Mouse (Mus musculus) layer of hippocampus, postnatal 14 days (tissue): ENCODE measurements at regions not wholly inside any gene's neighbourhood (a gene's known extent, or its start where the extent isn't known, plus 50 kb on each side); places are given as distances from the start of the nearest gene placed in this dataset.

ENCODE experiments used
- DNase-seq, 2 experiments: peaks; one replicate each; pipeline ENCODE4 v3.0.0; 2021 to 2022; ENCODE audit warnings: low spot score in 2 of 2, mixed read lengths in 1 of 2

DNA sequence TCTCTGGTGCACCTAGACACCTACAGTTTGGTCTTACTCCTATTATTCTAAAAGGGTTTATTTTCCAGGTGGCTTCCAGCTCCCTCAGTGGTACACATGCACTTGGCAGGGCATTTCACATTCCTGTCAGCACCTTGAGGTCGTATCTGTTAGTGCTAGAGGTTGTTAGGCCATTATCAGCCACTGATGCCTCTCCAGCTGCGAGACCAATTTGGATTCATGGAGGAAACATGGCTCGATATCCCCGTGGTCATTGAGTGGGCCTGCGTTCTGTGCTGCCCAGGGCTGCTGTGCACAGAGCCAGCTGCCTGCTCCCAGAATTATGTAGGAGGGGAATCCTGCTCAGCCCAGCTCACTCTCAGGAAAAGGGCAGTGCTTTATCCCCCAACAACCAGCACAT lies 60.1 kb upstream of the Irx1 start:
- no peak for DNase-seq

GRCm38 (mm10) chr13:72043930-72044470 lies 80.5 kb upstream of the Irx1 start:
- DNase-seq: no peak

- DNase-seq: no peak
These were observed 92.9 kb upstream of the Irx1 start for GRCm38 (mm10) chr13:72056469-72056868.

DNA sequence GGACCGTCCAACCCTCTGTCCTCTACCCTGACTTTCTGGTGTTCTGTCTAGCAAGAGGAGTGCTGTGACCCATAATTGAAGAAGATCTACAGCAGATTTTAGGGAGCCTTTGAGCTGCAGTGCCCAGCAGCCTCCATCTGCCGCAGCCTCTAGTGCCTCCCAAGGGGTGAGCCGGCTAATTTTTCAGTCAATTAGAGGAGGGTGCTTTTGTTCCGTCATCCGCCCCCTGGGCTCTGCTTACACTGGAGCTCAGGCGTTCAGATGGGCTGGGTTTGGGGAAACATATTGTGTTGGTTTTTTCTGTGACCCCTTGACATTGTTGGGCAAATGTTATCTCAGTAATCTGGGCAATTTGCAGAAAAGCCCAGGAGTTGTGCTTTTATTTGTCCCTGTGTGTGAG lies 98.1 kb upstream of the Irx1 start:
- no peak for DNase-seq

DNA sequence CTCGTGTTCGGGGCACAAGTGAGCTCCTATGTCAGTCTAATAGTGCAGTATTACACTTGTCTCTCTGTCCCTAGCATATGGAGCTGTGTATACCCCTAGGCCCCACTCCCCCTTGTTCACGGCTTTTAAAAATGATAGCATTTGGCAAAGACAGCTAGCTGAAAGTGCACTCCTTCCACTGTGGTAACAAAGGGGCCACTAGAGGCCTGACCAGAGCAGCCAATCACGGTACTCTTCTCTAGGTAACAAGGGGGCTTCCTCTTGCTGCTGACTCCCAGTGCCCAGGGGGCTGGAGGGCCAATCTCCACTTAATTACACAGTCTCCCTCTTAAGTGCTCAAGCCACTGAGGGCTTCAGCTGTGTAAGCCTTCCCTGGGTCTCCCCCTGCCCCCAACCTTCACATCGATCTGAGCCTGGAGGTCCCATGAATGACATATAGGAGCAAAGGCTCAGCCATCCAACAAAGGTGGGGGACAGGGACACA lies 99.8 kb upstream of the Irx1 start:
- no peak for DNase-seq

- no peak for DNase-seq
These were observed 133.1 kb upstream of the Irx1 start for GRCm38 (mm10) chr13:72096585-72096984.

DNA sequence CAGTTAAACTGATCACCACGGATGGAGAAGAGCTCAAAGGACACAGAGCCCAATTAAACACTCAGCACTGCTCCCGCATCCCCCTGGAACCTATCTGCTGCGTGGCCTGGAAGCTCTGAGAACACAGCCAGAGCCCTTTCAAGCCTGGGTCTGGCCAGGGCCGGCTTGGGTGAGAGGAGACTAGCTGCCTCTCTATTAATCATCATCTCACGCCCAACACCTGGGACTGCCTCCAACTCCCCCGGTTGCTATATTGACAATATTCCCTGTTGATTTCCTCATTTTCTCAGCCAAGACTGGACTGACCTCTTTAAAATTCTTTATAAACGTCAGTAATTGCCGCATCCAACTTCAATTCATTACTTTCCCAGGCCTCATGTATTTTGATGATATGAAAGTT lies 133.7 kb upstream of the Irx1 start:
- DNase-seq: peak in 1 of 2 experiments; percentile 5

DNA sequence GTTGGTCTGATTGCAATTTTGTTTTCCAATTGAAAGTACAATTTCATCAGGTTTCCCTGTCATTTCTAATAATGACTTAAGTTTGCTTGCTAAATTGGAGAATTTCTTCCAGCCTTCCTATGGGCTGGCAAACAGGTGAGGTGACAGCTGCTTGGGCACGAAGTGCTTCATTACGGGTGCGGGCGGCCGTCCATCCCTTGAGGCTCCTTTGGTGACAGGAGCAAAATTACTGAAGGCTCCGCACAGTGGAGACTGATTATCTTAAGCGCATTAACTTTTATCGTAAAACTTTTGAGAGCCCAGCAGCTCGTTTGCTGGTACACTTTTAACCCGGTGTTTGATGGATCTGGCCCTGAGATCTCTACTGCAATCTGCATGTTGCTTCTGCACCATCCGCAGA lies 134.3 kb upstream of the Irx1 start:
- no peak for DNase-seq

GRCm38 (mm10) chr13:72100741-72101140 lies 137.2 kb upstream of the Irx1 start:
- DNase-seq: no peak

DNA sequence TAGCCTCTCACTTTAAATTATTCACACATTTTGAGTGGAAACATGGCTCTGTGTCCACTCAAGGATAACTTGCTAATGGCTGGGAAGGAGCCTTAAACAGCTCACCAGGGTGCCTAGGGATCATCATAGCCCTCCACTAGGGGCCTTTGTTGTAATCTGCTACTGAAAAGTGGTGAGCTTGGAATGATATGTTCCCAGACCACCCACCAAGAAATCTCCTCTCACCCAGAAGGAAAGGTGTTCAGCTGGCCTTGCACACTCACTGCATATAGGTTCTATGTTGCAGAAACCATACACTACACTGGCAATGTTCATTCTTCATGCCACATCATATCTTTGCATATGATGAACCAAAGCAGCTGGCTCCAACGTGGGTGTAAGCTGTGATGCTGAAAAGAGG lies 145.1 kb upstream of the Irx1 start:
- DNase-seq: no peak

GRCm38 (mm10) chr13:72113942-72114341 lies 150.4 kb upstream of the Irx1 start:
- no peak for DNase-seq

GRCm38 (mm10) chr13:72114776-72115663 lies 151.5 kb upstream of the Irx1 start:
- no peak for DNase-seq

GRCm38 (mm10) chr13:72120467-72120866 lies 156.9 kb upstream of the Irx1 start:
- DNase-seq: no peak

- DNase-seq: no peak
These were observed 157.5 kb upstream of the Irx1 start for GRCm38 (mm10) chr13:72120911-72121553.

GRCm38 (mm10) chr13:72121554-72122229 lies 158.2 kb upstream of the Irx1 start:
- DNase-seq: no peak

DNA sequence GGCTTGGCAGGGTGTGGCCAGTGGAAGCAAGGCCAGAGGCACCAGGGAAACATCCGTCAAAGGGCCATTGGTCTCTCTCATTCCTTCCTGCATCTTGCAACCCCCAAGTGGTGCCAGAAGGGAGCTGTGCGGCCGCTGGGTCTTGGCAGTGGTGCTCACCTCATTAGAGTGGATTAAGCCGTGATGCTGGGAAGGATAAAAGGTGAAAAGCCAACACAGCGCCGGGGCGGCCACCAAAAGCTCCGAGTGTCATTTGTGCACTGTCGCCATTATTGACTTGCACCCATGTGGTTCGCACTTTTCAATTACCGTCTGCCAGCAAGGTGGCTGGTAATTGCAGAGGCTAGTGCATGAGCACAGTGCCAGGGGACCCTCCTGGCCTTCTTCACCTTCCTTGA lies 158.7 kb upstream of the Irx1 start:
- DNase-seq: no peak

- DNase-seq: no peak
These were observed 164.8 kb upstream of the Irx1 start for GRCm38 (mm10) chr13:72128306-72128705.

- no peak for DNase-seq
These were observed 167.8 kb upstream of the Irx1 start for GRCm38 (mm10) chr13:72131341-72131740.

GRCm38 (mm10) chr13:72134101-72134768 lies 170.7 kb upstream of the Irx1 start:
- no peak for DNase-seq

DNA sequence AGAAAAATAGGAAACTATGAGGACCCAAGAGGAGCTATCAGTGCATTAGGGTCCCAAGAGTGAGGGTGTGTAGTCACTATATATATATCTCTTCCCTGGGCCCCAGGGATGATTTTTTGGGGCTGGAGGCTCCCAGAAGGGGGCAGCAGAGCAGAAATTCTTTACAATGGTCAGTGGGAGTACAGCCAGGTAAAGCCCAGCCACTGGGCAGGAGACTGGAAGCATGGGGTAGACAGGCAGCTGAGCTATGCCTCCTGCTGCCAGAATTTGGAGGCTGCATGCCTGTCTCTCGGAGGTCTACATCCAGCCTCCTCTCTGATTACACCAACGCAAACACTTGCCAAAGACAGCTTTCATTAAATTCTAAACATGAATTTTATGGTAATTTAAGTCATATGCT lies 202.7 kb upstream of the Irx1 start:
- peak in 1 of 2 experiments; percentile 8 for DNase-seq

DNA sequence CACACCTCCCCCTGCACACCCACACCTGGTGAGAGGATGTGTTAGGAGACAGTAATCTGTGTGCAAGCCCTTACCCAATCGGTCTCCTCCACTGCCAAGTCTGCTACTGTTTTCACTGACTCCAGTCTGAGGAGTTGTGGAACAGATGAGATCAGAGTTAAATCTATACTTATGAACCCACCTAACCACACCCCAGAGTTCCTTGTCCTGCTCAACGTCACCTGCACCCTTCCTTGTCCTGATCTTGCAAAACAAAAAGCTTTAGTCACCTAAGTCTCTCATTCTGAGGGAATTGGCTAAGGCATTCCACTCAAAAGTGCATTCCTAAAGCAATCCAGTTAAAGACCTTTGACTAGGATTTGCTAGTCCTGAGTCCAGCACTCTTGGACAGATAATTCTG lies 203.9 kb upstream of the Irx1 start:
- DNase-seq: no peak
